ENCODE assay signal across 8 mouse cellular contexts in the genomic region with DNA sequence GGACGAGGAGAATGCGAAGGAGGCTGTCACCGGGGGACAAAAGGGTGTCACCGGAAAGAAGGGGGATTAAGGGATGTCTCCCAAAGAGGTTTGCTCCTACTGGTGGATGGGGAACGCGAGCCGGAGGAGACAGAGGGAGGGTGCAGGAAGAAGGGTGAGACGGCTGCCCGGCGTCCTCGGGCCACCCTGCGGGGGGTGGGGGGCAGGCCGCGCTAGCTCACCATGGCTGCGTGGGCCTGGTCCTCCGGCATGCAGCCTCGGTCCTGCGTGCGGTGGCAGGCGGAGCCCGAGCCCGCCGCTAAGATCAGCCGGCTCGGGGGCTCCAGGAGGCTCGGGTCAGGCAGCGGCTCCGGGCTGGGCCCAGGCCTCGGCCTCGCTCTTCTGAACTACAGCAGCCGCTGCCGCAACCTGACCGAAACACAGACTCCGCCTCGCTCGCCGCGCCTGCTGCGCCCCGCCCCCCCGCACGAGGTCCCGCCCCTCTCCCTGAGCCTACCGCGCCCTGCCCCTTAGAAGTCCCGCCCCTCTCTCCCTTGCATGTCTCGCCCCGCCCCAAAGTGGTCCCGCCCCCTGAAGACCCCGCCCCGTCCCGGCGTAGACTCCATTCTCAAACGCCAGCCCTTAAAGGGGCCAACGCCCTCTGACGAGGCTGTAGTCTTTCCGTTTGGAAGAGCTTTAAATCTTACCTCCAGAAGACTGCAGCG. TPM values are rescaled to one million over a fixed set of nuclear protein-coding genes. Genes with fewer than 3 reads are reported as not detected.
DNase-seq lines count a peak whose midpoint lies in the region; ATAC-seq lines count a peak whose summit lies in the region.

Gene Zyg11b (minus strand): TSS at position 427 of the 704 bp plus-strand sequence.

- H3K36me3 ChIP-seq in hindbrain, embryonic 13.5 days = no peaks in the 10 kb centered on the region

- H3K4me1 ChIP-seq in hindbrain, embryonic 13.5 days (replicated peaks) = peaks cover 26% of the 10 kb centered on the region

- ATAC-seq in hindbrain, embryonic 13.5 days (ENCODE audit: low FRiP score) = peak; percentile 95

- peak; percentile 92 for DNase-seq in R1 (ENCODE audit: low read depth, low spot score)
- peak; percentile 94 to 95 for DNase-seq in cerebellum, postnatal 14 days
- peak; percentile 65 to 72 for DNase-seq in frontal cortex, postnatal 14 days (ENCODE audit: low spot score in 2 of 2)
- peak; percentile 83 for DNase-seq in left cerebral cortex, adult 11 months (ENCODE audit: low spot score)
- peak; percentile 92 to 93 for DNase-seq in lung, postnatal 4 days
- DNase-seq in retina, postnatal 7 days (ENCODE audit: low read depth, low spot score) = peak; percentile 86
- peak; percentile 86 for DNase-seq in urinary bladder, adult 2 months (ENCODE audit: low spot score)

- no peaks in the 10 kb centered on the region for H3K27me3 ChIP-seq in hindbrain, embryonic 13.5 days

- H3K9me3 ChIP-seq in hindbrain, embryonic 13.5 days = no peaks in the 10 kb centered on the region

- WGBS in hindbrain, embryonic 13.5 days = under 1% methylated on average over 42 of the region's 58 CpGs

- peak within 1 kb of the TSS; percentile 69 for H3K4me2 ChIP-seq in hindbrain, embryonic 13.5 days

- H3K9ac ChIP-seq in hindbrain, embryonic 13.5 days = peak within 1 kb of the TSS; percentile 94

- peak within 1 kb of the TSS; percentile 94 for H3K27ac ChIP-seq in hindbrain, embryonic 13.5 days

- H3K4me3 ChIP-seq in hindbrain, embryonic 13.5 days = peak within 1 kb of the TSS; percentile 96

RNA-seq across cellular contexts. Expression of gene Zyg11b, which starts in this region (rescaled TPM):
- 27.1 and 27.7 TPM in 2 replicates for polyA plus RNA-seq in hindbrain, embryonic 13.5 days (2015; fragmentation: Nextera tagmentation; extraction: Ambion mirVana)
- polyA plus RNA-seq in urinary bladder, adult 2 months (2012; rRNA removed) = 15.3 and 17.4 TPM in 2 replicates

Comparison
In these comparisons a context has a peak if more than half of its experiments do, and no peak if none do; other contexts are left out.
1. Peak in every context shown above with its lines: DNase-seq, ATAC-seq, H3K4me3 ChIP-seq and H3K27ac ChIP-seq.